Mouse (Mus musculus) cerebellum, postnatal 25 days (tissue): ENCODE data around the gene Vgll2.

ENCODE experiments used
- DNase-seq, 2 experiments: peaks; one replicate each; pipeline ENCODE4 v3.0.0; 2021; ENCODE audit warnings: mixed read lengths in 2 of 2

Vgll2 gene

DNA sequence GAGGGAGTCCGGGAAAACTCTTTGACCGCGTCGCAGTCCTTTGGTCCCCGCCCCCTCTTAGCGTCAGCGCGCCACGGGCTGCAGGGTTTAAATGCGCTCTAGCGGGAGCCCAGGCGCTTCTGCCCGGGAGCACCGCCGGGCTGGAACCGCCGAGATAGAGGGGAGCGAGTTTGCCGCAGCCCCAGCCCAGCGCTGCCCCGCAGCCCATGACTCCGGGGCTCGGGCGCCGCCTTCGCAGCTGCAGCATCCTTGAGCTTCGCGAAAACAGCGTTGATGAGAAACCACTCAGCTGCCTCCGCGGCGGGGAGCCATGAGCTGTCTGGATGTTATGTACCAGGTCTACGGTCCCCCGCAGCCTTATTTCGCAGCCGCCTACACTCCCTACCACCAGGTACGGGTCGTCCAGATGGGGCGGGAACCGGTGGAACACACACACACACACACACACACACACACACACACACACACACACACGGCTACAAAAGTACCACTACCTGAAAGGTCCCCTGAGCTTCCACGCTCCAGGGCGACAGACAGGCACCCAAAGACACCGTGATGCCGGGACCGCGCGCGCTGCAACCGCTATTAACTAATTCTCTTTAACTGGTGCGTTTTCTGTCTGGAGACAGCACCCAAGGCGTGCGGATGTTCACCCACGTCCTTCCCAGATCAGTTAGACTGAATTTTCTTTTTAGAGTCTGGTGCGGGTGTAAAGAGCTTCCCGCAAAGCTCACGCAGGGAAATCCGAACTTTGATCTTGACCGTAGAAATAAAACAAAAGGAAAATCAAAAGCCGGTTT, at the start of gene Vgll2:
Vgll2 (plus strand) TSS at position 90 of the 800 bp plus-strand sequence.
- DNase-seq = peak; percentile 14 to 45

DNA sequence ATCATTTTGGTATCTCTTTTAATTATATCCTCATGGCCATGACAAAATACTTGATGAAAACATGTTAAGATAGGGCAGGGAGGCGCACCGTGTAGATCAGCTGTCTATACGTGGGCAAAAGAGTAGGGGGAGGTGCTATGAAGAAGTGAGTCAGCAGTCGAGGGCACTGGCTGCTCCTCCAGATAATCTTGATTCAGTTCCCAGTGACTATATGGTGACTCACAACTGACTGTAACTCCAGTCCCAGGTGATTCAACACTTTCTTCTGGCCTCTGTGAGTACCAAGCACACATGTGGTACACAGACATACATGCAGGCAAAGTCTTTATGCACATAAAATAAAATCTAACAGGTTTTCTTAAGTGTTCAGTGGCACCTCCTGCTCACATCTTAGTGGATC, 47.2 kb upstream of the Vgll2 start:
- DNase-seq = no peak

DNA sequence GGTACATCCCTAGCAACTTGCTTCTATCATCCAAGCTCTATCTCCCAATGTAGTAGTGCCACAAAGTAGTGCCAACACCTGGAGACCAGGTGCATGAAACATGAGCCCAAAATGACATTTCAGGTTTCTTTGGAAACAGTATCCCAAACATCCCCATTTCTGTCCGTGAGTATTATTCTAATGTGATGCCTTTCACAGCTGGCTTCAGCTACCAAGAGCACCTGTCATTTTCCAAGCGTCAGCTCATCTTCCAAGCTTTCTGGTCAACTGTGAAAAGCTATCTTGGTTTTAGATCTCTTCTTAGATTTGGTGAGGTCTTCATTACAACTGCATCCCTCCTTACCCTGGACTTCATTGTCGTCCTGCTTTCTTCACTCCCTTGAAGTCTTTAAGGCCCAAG, 46.7 kb upstream of the Vgll2 start:
- DNase-seq = no peak

DNA sequence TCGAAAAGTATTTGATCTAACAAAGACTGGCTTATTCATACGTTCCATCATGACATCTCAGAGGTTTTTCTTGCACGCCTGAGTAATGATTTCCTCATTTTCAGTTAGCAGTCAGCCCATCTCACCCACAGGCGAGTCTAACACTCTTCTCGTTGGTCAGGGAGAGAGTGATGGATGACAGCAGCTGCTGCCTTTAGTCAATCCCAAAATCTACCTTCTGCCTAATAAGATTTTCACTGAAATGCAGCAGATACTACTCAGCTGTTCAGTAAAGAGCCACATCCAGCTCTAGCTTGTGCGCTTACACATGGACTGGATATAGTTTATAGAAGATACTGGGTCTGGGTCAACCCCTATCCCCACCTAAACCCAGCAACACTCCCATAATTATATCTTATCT, 40.7 kb upstream of the Vgll2 start:
- DNase-seq = no peak

DNA sequence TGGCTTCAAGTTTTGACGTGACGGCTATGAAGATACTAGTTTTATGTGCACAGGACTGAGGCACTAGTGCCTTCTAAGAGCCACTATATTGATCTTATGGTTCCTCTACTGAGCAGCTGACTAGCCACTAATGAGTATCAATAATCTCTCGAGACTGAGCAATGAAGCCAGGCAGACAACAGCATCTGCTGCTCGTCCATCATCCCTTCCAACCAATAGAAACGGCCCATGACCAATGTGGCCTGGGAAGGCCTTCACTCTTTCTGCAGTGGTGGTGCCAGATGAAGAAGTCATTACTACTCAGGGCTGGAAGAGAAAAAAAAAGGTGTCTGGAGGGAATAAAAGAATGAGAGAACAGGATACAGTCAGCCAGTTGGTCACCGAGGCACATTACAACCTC, 39.9 kb upstream of the Vgll2 start:
- no peak for DNase-seq

DNA sequence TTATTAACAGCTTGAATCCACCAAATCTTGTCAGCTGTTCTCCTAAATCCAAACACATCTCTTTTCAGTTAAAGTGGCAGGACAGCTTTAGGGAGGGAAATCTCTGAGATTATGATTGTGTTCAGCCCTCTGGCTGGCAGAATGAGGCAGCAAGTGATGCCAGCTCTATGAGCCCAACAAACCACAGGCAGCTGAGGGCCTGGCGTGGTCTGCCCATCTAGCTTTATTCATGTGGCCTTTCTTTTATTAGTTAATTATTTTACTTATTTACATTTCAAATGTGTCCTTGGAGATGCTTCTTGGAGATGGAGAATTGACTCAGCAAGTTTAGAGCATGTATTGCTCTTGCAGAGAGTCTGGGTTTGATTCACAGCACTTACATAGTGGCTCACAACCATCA, 3.8 kb upstream of the Vgll2 start:
- DNase-seq = no peak

DNA sequence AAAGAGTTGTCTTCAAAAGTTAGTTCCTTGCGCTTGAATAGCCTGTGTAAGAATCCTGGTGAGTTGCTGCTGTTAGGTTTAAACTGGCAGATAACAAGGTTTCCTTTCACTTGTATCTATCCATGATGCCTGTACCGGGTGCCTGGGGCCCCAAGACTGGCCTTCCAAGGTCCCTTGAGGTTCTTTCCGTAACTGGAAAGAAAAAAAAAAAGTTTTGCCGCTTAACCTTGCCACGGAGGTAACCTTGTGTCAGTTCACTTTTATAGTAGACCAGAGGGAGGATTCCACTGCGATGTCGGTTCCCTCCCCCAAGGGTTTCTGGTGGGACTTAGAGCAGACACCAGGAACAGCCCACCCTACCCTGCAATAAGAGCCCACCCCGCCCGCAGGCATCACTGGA, 1.1 kb upstream of the Vgll2 start:
- DNase-seq = no peak

DNA sequence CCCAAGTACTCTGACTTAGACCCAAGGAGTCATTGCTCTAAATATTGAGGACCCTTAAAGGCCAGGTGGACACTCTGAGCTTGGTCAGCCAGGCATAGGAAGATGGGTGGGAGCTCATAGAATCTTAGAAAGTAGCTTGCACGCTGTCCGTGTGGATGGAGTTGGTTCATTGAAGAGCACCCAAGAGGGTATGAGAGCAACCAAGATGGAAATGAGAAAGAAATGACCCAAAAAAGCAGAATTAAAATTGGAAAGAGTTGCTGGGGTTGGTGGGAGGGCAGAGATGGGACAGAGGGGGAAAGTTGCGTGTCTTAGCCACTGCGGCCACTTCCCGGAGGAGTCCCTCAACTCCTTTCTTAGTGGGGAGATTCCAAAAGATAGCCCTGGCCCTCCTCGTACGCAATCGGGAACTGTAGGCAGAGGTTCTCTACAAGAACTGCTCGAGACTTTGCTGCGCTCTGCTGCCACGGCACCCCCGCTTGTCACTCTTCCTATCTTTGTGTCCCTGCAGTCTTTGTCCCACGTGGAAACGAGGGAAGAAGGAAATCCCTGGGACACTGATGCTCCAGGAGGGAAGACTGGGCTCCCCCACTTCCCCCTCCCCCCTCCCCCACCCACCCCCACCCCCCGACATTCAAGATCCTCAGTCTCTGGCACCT, 437 bp upstream of the Vgll2 start:
- no peak for DNase-seq

DNA sequence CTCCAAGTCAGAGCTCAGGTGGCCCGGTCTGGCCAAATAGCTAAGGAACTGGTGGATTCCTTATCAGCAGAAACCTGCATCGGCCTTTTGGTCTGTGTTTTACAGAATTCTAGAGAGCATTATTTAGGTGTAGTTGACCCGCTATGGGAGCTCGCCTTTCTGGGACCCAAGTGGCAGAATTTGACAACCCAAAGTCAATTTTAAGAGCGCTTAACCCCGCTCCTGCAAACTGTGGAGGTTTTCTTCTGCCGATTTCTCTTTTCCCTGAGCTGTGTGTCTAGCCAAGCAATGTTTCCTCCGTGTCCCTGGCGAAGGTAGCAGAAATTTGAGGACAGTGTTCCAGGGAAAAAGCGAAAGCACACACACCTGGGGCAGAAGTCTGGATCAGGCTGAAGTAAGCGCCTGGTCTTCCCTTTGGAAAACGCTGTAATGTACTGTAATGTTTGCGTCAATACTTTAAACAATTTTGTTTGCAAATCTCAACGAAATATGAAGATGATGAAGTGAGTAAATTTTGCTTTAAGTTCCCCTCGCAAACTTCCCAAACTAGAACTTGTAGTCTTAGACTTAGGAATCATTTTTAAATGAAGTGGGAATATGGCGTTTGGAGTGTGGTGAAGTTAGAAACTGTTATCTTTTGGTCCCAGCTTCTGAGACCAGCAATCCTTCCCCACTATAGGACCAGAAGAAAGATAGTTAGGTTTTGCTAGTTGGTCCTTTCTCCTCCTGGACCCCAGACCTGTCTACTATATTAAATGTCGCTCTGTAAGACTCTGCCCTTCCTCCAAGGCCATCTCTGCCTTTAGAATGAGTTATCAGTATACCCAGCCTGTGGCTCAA, 1.1 kb downstream of the Vgll2 start:
- DNase-seq = peak in 1 of 2 experiments; percentile 10

DNA sequence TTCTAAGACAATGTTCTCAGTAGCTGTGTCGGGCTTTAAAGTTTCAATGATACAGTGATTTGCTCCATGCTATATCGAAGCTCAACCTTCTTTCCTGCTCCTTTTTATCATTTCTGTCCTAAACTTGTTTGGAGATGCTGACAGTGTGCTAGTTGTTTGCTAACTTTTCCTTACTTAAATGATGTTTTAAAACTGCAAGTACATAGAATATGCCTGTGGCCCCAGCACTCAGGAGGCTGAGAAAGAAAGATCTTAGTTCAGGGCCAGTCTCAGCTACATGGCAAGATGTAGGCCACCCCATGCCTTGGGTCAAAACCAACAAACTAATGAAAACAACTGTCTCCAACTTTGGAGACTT, 1.7 kb downstream of the Vgll2 start:
- no peak for DNase-seq

DNA sequence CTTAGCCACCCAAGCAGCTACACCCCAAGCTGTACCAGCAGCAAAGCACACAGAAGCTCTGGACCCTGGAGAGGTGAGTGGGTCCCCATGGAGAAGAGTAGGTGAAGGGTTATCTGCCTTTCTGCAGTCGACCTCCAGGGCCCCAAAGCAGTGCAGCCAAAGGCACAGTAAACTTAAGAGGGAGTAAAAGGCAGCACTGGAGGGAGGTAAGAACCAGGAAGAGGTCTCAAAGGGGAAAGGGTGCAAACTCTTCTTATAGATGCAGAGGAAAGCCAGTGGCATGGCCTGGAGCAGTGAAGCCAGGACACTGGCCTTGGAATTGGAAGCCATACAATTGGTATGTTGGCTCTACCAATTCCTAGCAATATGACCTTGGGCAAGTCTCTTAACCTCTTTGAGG, 3.0 kb downstream of the Vgll2 start:
- no peak for DNase-seq

DNA sequence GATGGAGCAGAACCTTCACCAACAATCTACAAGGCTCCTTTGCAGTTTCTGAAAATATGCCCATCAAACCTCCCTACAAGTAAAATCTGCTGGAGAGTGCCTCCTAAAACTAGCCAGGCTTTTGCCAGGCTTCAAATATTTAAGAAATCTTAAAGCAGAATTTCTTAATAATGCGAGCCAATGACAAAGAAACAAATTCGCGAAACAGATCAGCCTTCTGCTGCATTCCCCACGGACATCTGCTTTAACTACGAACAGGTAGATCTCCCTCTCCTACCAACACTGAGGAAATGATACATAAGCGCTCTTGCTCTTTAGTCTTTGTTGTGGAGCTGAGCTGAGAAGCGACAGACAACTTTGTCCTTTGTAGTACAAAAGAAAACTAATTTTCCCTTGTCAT, 3.5 kb downstream of the Vgll2 start:
- DNase-seq = no peak

DNA sequence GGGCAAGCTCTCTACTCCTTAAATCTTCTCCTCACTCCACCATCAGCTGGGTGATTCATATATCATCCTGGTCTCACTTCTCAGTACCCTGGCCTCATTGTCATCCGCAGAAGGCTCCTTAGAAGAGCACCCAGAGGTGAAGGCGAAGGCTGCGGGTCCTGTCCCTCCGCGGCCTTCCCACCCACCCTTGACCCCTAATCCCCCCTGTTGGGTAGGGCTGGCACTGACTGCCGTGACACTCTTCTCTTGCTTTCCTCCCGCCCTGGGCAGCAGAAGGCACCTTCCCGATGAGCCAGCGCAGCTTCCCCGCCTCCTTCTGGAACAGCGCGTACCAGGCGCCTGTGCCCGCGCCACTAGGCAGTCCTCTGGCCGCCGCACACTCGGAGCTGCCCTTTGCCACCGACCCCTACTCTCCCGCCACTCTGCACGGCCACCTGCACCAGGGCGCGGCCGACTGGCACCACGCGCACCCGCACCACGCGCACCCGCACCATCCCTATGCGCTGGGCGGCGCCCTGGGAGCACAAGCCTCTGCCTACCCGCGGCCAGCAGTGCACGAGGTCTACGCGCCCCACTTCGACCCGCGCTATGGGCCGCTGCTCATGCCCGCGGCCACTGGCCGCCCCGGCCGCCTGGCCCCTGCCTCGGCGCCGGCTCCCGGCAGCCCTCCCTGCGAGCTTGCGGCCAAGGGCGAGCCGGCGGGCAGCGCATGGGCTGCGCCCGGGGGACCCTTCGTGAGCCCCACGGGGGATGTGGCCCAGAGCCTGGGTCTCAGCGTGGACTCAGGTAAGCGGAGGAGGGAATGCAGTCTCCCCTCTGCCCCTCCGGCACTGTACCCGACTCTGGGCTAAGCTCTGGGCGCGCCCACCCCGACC, 5.1 kb downstream of the Vgll2 start:
- DNase-seq = peak; percentile 7 to 20

DNA sequence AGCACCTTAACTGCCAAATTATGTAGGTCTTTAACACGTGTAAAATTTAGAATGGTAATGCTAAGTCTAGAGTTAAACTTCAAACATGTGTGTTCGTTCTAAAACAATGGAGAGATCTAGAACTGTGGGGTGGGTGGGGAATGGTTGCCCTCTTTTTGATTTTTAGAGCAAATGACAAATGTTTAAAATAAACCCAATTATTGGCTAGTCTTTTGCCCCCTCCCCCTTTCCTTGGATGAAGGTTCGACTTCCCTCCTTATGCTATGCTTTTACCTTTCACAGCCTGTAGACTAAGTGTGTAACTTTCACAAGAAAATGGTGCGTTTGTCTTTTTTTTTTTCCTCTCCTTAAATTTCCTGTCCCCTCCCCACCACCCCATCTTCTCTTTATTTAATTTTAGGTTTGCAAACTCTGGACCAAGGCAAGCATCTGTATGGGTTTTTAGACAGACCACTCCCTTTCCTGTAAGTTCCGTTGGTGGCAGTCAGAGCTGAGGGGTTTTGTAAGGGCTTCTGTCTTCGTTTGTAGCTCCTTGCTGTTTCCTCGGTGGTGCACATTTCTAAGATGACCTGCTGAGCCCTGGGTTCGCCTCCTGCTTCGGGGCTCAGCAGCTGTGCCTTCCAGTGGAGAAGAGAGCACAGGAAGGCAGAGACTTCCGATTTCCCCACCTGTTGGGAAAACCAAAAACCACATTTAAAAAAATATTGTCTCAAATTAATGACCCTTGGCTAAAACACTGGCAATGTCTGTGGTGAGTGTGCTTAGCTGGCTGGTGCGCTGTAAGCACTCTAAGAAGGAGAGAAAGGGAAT, 6.5 kb downstream of the Vgll2 start:
- DNase-seq = no peak

DNA sequence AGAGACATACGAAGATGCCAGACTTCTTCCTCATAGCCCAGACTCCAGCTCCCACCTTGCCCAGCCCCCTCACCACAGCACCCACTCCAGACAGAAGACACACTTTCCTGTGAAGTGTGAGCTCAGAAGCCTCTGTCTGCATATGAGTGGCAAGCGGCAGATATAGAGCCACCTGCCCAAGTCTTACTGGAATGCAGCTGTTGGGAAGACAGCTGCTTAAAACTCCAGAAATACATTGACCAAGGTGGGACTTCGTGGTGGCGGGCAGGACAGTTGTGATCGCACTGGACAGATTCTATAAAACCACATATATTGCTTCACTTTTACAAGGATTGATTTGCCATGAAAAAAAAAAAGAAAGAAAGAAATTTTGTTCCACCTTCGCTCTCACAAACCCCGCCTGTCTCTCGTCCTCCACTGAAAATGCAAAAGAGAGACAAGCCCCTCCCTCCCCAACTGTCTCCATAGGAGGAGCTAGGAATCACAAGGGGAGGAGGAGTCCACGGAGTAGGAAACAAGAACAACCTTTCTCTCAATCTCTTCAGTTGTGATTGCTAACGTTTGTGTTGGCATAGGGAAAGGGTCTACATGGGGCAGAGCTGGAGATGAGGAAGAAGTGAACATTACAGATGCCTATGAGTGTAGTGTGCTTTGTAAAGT, 7.2 kb downstream of the Vgll2 start:
- no peak for DNase-seq

DNA sequence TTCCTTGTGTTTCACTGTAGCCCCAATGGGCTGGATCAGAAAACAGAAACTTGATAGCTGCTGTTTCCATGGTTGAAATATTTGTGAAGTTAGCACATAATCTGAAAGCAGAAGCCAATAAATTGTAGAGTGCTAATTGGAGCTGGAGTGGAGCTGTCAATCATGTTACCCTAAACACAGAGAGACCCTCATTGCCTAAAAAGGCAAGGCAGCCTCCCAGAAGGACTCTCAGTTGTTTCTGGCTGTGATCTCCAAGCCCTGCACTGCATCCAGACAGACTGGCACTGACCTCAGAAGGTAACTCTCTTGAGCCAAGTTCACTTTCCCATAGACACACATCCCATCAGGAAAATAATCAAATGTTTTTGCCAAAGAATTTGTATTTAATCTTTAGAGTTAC, 11.4 kb downstream of the Vgll2 start:
- DNase-seq = no peak

DNA sequence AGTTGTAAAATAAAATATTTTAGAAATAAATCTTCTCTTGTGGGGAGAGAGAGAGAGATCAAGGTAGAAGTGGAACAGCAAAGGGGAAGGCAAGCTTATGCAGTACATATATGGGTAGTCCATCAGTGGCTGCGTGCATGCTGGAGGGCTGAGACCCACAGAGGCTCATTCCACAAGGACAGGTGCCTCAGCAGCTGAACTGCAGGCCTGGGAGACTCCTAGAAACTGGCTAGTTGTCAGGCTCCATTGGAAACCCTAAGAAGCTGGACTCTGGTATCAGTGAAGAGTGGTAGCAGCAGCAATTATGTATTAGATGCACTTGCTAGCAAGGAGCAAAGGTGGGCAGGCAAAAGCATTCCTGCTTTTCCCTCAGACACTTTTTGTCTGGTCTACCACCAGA, 17.1 kb downstream of the Vgll2 start:
- no peak for DNase-seq

DNA sequence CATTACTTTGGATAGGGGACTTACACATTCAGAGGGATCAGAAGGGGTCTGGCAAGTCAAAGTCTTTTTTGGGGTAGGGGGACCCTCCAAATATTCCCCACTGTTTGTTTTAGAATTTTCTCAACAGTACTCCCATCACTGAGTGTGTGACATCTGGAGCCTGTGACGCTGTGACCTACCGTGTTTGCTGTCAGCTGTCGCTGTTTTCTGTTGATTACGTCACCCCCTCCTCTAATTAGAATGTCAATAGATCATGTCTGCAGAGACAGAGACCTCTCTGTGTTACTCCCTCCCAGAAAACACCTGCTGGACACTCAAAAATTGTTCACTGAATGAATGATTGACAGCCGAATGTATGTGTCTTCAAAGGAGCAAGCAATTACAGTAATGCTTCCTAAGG, 20.8 kb downstream of the Vgll2 start:
- no peak for DNase-seq

DNA sequence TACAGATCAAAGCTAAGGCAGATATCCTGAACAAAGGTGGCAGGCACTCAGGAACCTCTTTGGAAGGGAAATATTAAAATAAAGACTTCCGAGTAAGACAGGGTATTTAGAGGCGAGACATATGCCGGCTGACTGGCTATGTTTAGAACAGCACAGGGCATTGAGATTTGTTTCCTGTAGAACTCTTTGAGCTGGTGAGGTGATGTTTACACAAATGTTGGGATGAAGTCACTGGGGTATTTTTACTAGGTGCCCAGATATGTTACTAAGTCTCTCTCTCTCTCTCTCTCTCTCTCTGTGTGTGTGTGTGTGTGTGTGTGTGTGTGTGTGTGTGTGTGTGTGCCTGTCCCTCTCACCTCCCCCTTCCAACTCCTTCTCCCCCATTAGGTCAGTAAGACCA, 26.0 kb downstream of the Vgll2 start:
- DNase-seq = no peak

DNA sequence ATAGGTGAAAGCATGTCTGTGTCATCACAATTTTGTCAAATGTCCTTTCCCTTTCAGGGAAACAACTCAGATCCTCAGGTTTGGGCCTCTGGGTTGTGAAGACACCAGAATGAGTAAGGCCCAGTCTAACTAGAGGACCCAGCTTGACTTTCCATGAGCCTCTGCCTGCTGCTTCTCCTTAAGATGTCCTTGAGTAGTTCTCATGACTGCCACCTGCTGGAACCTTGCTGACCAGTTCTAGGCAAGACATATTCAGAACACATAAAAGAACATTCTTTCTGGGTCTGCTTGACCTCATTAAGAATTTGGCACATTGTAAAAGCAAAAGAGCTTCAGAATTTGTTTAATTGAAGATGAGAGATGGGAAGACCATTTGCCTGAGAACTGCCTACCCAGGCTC, 50.2 kb downstream of the Vgll2 start:
- peak; percentile 10 to 62 for DNase-seq
